Mouse (Mus musculus) CH12.LX (cell line): ENCODE results near the gene Fosb. TPM values are rescaled to one million over a fixed set of nuclear protein-coding genes. Genes with fewer than 3 reads are reported as not detected.

Experiments
- DNase-seq: peaks from one replicate; pipeline ENCODE4 v3.0.0-alpha.2; 2013; ENCODE audit errors: extremely low read depth
- H3K27ac ChIP-seq: 2 replicates; pipeline ENCODE4 v1.5.1; 2012; ENCODE audit warnings: low read depth, mild to moderate bottlenecking, control low read depth, moderate library complexity; ENCODE audit not compliant: insufficient read depth
- H3K27me3 ChIP-seq: replicated peaks from 2 replicates; pipeline ENCODE3; 2012; ENCODE audit warnings: inconsistent platforms
- H3K36me3 ChIP-seq, 2 experiments: replicated peaks in 1 of 2; 2 replicates each; pipeline versions ENCODE3 to v1.6.1; 2012; ENCODE audit warnings: inconsistent platforms in 1 of 2, low read length in 1 of 2, mild to moderate bottlenecking in 1 of 2, mixed read lengths in 1 of 2, moderate library complexity in 1 of 2; ENCODE audit not compliant: control insufficient read depth in 1 of 2, insufficient read depth in 1 of 2
- H3K4me1 ChIP-seq, 2 experiments: 2 replicates each; pipeline ENCODE4 v1.6.1; 2012; ENCODE audit warnings: inconsistent platforms in 1 of 2, moderate library complexity in 1 of 2; ENCODE audit not compliant: insufficient read depth in 2 of 2, control insufficient read depth in 1 of 2
- H3K4me2 ChIP-seq: 2 replicates; pipeline ENCODE4 v1.6.1; 2012; ENCODE audit warnings: low read depth, mild to moderate bottlenecking, control low read depth; ENCODE audit not compliant: poor library complexity, insufficient read depth, severe bottlenecking
- H3K4me3 ChIP-seq, 3 experiments: fragments of 150-350 bp in 1 of 3; sonication (generic) in 1 of 3; replicated peaks in 1 of 3; 2 replicates each; pipeline versions ENCODE3 to v1.5.1; 2011 to 2012; ENCODE audit warnings: low read depth in 2 of 3, low read length in 2 of 3, mild to moderate bottlenecking in 2 of 3, moderate library complexity in 2 of 3, control low read depth in 1 of 3, improper control_type of control experiment in 1 of 3, inconsistent platforms in 1 of 3, mixed read lengths in 1 of 3; ENCODE audit not compliant: poor library complexity in 1 of 3
- H3K79me2 ChIP-seq: replicated peaks from 2 replicates; pipeline ENCODE4 v1.6.1; 2012; ENCODE audit warnings: mild to moderate bottlenecking, moderate library complexity; ENCODE audit not compliant: control insufficient read depth, poor library complexity, insufficient read depth, severe bottlenecking; ENCODE audit errors: extremely low read depth
- H3K9ac ChIP-seq: 2 replicates; pipeline ENCODE4 v1.6.1; 2012; ENCODE audit warnings: low read depth, mild to moderate bottlenecking, control low read depth, moderate library complexity; ENCODE audit not compliant: insufficient read depth
- H3K9me3 ChIP-seq: replicated peaks from 2 replicates; pipeline ENCODE3; 2012; ENCODE audit warnings: low read length, inconsistent platforms, mixed read lengths
- CHD1 ChIP-seq: IDR thresholded peaks from 2 replicates; pipeline ENCODE4 v1.6.1; 2012; ENCODE audit warnings: low read depth, low read length, improper control_type of control experiment, inconsistent platforms
- CTCF ChIP-seq, 2 experiments: IDR thresholded peaks in 1 of 2; conservative IDR thresholded peaks in 1 of 2; 2 replicates each; pipeline ENCODE4 v1.5.1; 2011 to 2012; ENCODE audit warnings: low read depth in 2 of 2, low read length in 2 of 2, improper control_type of control experiment in 1 of 2, inconsistent platforms in 1 of 2, mild to moderate bottlenecking in 1 of 2, moderate library complexity in 1 of 2
- E2F4 ChIP-seq: IDR thresholded peaks from 2 replicates; pipeline ENCODE4 v1.6.1; 2011; ENCODE audit warnings: low read depth, low read length, improper control_type of control experiment; ENCODE audit not compliant: insufficient replicate concordance
- ELF1 ChIP-seq: IDR thresholded peaks from 2 replicates; pipeline ENCODE4 v1.6.1; 2014; ENCODE audit warnings: low read depth, mild to moderate bottlenecking, inconsistent platforms, low read length, improper control_type of control experiment
- HCFC1 ChIP-seq: IDR thresholded peaks from 2 replicates; pipeline ENCODE4 v1.6.1; 2012; ENCODE audit warnings: low read depth, mild to moderate bottlenecking, inconsistent platforms, low read length, improper control_type of control experiment
- KAT2A ChIP-seq: IDR thresholded peaks from 2 replicates; pipeline ENCODE4 v1.6.1; 2012; ENCODE audit warnings: low read length, improper control_type of control experiment, inconsistent platforms; ENCODE audit not compliant: insufficient replicate concordance
- MAFK ChIP-seq: IDR thresholded peaks from 2 replicates; pipeline ENCODE4 v1.6.1; 2011; ENCODE audit warnings: low read length, improper control_type of control experiment; ENCODE audit not compliant: insufficient replicate concordance
- MXI1 ChIP-seq: IDR thresholded peaks from 2 replicates; pipeline ENCODE4 v1.6.1; 2011; ENCODE audit warnings: mild to moderate bottlenecking, low read depth, low read length, improper control_type of control experiment
- MYC ChIP-seq: IDR thresholded peaks from 2 replicates; pipeline ENCODE4 v1.6.1; 2011; ENCODE audit warnings: low read depth, mild to moderate bottlenecking, improper control_type of control experiment, low read length
- NELFE ChIP-seq: IDR thresholded peaks from 2 replicates; pipeline ENCODE4 v1.6.1; 2011; ENCODE audit warnings: low read depth, low read length, improper control_type of control experiment
- POLR2A ChIP-seq: IDR thresholded peaks from 2 replicates; pipeline ENCODE4 v1.6.1; 2011; ENCODE audit warnings: low read depth, mild to moderate bottlenecking, improper control_type of control experiment, low read length
- POLR2AphosphoS2 ChIP-seq: IDR thresholded peaks from 2 replicates; pipeline ENCODE4 v1.6.1; 2011; ENCODE audit warnings: low read depth, low read length, improper control_type of control experiment
- RAD21 ChIP-seq: IDR thresholded peaks from 2 replicates; pipeline ENCODE4 v1.6.1; 2011; ENCODE audit warnings: low read depth, mild to moderate bottlenecking, low read length, improper control_type of control experiment, moderate library complexity
- SIN3A ChIP-seq: IDR thresholded peaks from 2 replicates; pipeline ENCODE4 v1.6.1; 2012; ENCODE audit warnings: low read length, improper control_type of control experiment, inconsistent platforms
- SMC3 ChIP-seq: IDR thresholded peaks from 2 replicates; pipeline ENCODE4 v1.6.1; 2011; ENCODE audit warnings: low read depth, low read length, improper control_type of control experiment
- TBP ChIP-seq: conservative IDR thresholded peaks from 2 replicates; pipeline ENCODE4 v1.6.1; 2011; ENCODE audit warnings: low read depth, low read length, improper control_type of control experiment
- TCF12 ChIP-seq: IDR thresholded peaks from 2 replicates; pipeline ENCODE4 v1.6.1; 2014; ENCODE audit warnings: low read depth, mild to moderate bottlenecking, inconsistent platforms, low read length, improper control_type of control experiment
- USF1 ChIP-seq: IDR thresholded peaks from 2 replicates; pipeline ENCODE4 v1.6.1; 2014; ENCODE audit warnings: low read depth, mild to moderate bottlenecking, inconsistent platforms, low read length, improper control_type of control experiment
- USF2 ChIP-seq: conservative IDR thresholded peaks from 2 replicates; pipeline ENCODE4 v1.6.1; 2011; ENCODE audit warnings: low read depth, low read length, improper control_type of control experiment
- ZC3H11A ChIP-seq: IDR thresholded peaks from 2 replicates; pipeline ENCODE4 v1.6.1; 2012; ENCODE audit warnings: low read depth, mild to moderate bottlenecking, inconsistent platforms, low read length, improper control_type of control experiment
- dilution Hi-C: fragments of 300-500 bp; cut with MboI; formaldehyde crosslinking; loops from 2 replicates; pipeline ENCODE4 v1.14.3; 2020; ENCODE audit warnings: low sequenced_read_pairs; ENCODE audit not compliant: extremely low pct_unique_long_range_greater_than_20kb, extremely low pct_ligation_motif_present
- in situ Hi-C: fragments of 300-500 bp; cut with MboI; formaldehyde crosslinking; loops from 3 replicates; pipeline ENCODE4 v1.14.3; 2019; ENCODE audit warnings: low sequenced_read_pairs, low pct_ligation_motif_present, low pct_unique_long_range_greater_than_20kb, mixed read lengths
- polyA plus RNA-seq: library from polyadenylated mRNA; unstranded; fragments of >175 nt; gene quantifications from 2 replicates; pipeline ENCODE4 v1.2.1, GENCODE M21; 2012; ENCODE audit warnings: low read depth; ENCODE audit not compliant: insufficient read length
- total RNA-seq, 2 experiments: library from RNA; depleted of rRNA; stranded (reverse); fragments of 300-350 nt in 1 of 2; fragments of >200 nt in 1 of 2; gene quantifications; 2 replicates each; pipeline ENCODE4 v1.2.3; 2012 to 2014

Gene Fosb
- total and polyA plus RNA-seq, 3 experiments = 0.08 to 0.56 TPM; not detected in 1

GRCm38 (mm10) chr7:19279052-19279451 is 30.8 kb downstream of the Fosb start:
- peaks cover 2 to 37% of the 10 kb centered on the region in 2 experiments; a peak in 3 of 4 replicates for H3K4me1 ChIP-seq
- no peak overlapping the region for H3K9ac ChIP-seq
- in situ Hi-C loops (no loop called here), dilution Hi-C loops (no loop called here)
- DNase-seq = no peak
- no peak overlapping the region for H3K4me2 ChIP-seq
- TF ChIP-seq NELFE (no peak), ELF1 (no peak), KAT2A (no peak), ZC3H11A (no peak), E2F4 (no peak), POLR2A (no peak), USF1 (no peak), SMC3 (no peak), TBP (no peak), SIN3A (no peak), MYC (no peak), POLR2AphosphoS2 (no peak), TCF12 (no peak), USF2 (no peak), MAFK (no peak), HCFC1 (no peak)
- H3K27ac ChIP-seq = no peak overlapping the region
- no peaks in the 10 kb centered on the region for H3K36me3 ChIP-seq
- peaks cover 2% of the 10 kb centered on the region for H3K9me3 ChIP-seq
- no peaks in the 10 kb centered on the region for H3K79me2 ChIP-seq
- H3K27me3 ChIP-seq = peaks cover 13% of the 10 kb centered on the region
- no peak overlapping the region for H3K4me3 ChIP-seq

- dilution Hi-C loops = no loop called here
Measured at GRCm38 (mm10) chr7:19276253-19276652, 33.6 kb downstream of the Fosb start.

More at GRCm38 (mm10) chr7:19276253-19276652, 33.6 kb downstream of the Fosb start:
- Histone ChIP-seq H3K27me3 (no peaks in the 10 kb centered on the region), H3K9ac (no peak overlapping the region), H3K4me2 (no peak overlapping the region), H3K4me3 (no peak overlapping the region), H3K4me1 (peaks cover 2 to 38% of the 10 kb centered on the region in 2 experiments; a peak in 3 of 4 replicates), H3K79me2 (peaks cover 2% of the 10 kb centered on the region), H3K27ac (no peak overlapping the region), H3K9me3 (peaks cover 2% of the 10 kb centered on the region), H3K36me3 (no peaks in the 10 kb centered on the region)
- TF ChIP-seq RAD21 (peak; percentile 59), SMC3 (peak; percentile 69), CHD1 (no peak), CTCF (conservative IDR thresholded peaks at IDR 0.05 in 1 of 2, IDR thresholded peaks at IDR 0.05 in 1 of 2; ENCODE audit: low read depth in 2 of 2, low read length in 2 of 2) (peak; percentile 16 to 61; a peak in 2 of 4 replicates), MXI1 (no peak)
- in situ Hi-C loops = no loop called here
- DNase-seq = no peak
